Mouse (Mus musculus): ENCODE data around the gene Endod1.

DNA sequence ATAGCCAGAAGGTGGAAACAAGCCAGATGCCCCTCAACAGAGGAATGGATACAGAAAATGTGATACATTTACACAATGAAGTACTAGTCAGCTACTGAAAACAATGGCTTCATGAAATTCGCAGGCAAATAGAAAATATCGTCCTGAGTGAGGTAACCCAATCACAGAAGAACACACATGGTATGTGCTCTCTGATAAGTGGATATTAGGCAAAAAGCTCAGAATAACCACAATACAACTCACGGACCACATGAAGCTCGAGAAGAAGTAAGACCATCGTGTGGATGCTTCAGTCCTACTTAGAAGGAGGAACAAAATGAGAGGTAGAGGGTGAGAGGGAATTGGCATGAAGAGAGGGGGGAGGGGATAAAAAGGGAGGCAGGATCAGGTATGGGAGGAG is 27.8 kb upstream of the Endod1 start:
- TF ChIP-seq CTCF (IDR thresholded peaks at IDR 0.05; ENCODE audit: low read depth) (no peak), EP300 (IDR thresholded peaks at IDR 0.05; ENCODE audit: low read depth) (no peak)

Measured in liver, postnatal 0 days (tissue).